Mouse (Mus musculus): Measurements from ENCODE around the gene Adamtsl2. TPM values are rescaled to one million over a fixed set of nuclear protein-coding genes. Genes with fewer than 3 reads are reported as not detected.

Gene Adamtsl2
- 3.8 and 5.0 TPM in 2 replicates for polyA plus RNA-seq (2015; fragmentation: Nextera tagmentation; extraction: Ambion mirVana)

GRCm38 (mm10) chr2:27079152-27079584, at the start of gene Adamtsl2:
TSS of gene Adamtsl2 (plus strand) at chr2:27079379.
- H3K4me2 ChIP-seq (replicated peaks), result peak within 1 kb of the TSS; percentile 29
- no peaks in the 10 kb centered on the region for H3K9me3 ChIP-seq (replicated peaks)
- ATAC-seq (ENCODE audit: insufficient number of reproducible peaks, low FRiP score, low TSS enrichment, low read depth), result peak; percentile 71; the same call in 1 of the 2 replicates
- no peaks in the 10 kb centered on the region for H3K36me3 ChIP-seq
- H3K27me3 ChIP-seq, result peaks cover 13% of the 10 kb centered on the region
- no peak within 1 kb of the TSS for H3K4me3 ChIP-seq (replicated peaks)
- H3K9ac ChIP-seq, result no peak within 1 kb of the TSS
- no peak within 1 kb of the TSS; the same call in 1 of the 2 replicates for H3K27ac ChIP-seq (replicated peaks)
- peaks cover 29% of the 10 kb centered on the region for H3K4me1 ChIP-seq
- 7% methylated on average over 10 of the region's 10 CpGs for WGBS

GRCm38 (mm10) chr2:27032361-27032760, 46.8 kb upstream of the Adamtsl2 start:
- WGBS, result 65% methylated on average over 2 of the region's 2 CpGs
- Histone ChIP-seq H3K4me2 (replicated peaks) (no peak overlapping the region), H3K27ac (replicated peaks) (no peak overlapping the region), H3K36me3 (no peaks in the 10 kb centered on the region), H3K27me3 (peaks cover 9% of the 10 kb centered on the region; the same call in 1 of the 2 replicates), H3K9ac (no peak overlapping the region), H3K4me3 (replicated peaks) (no peak overlapping the region), H3K4me1 (peaks cover 13% of the 10 kb centered on the region; the same call in 1 of the 2 replicates), H3K9me3 (replicated peaks) (no peaks in the 10 kb centered on the region)
- no peak for ATAC-seq (ENCODE audit: insufficient number of reproducible peaks, low FRiP score, low TSS enrichment, low read depth)

GRCm38 (mm10) chr2:27036003-27036402, 43.2 kb upstream of the Adamtsl2 start:
- Histone ChIP-seq H3K4me3 (replicated peaks) (no peak overlapping the region), H3K9me3 (replicated peaks) (no peaks in the 10 kb centered on the region), H3K36me3 (no peaks in the 10 kb centered on the region), H3K27me3 (0 out of 2 replicates have a peak, but pooled peaks cover 2% of the 10 kb centered on the region), H3K27ac (replicated peaks) (no peak overlapping the region), H3K4me1 (0 out of 2 replicates have a peak, but pooled peaks cover 12% of the 10 kb centered on the region), H3K4me2 (replicated peaks) (no peak overlapping the region), H3K9ac (no peak overlapping the region)
- ATAC-seq (ENCODE audit: insufficient number of reproducible peaks, low FRiP score, low TSS enrichment, low read depth), result no peak
- 57% methylated on average over 3 of the region's 3 CpGs for WGBS

GRCm38 (mm10) chr2:27037008-27037407, 42.2 kb upstream of the Adamtsl2 start:
- H3K9ac ChIP-seq, result no peak overlapping the region

GRCm38 (mm10) chr2:27038596-27038995, 40.6 kb upstream of the Adamtsl2 start:
- H3K4me1 ChIP-seq, result 0 out of 2 replicates have a peak, but pooled peaks cover 12% of the 10 kb centered on the region
- no peak overlapping the region for H3K27ac ChIP-seq (replicated peaks)
- 0% methylated on average over 3 of the region's 3 CpGs for WGBS
- no peaks in the 10 kb centered on the region for H3K36me3 ChIP-seq
- no peaks in the 10 kb centered on the region for H3K9me3 ChIP-seq (replicated peaks)
- no peak overlapping the region for H3K9ac ChIP-seq
- H3K4me2 ChIP-seq (replicated peaks), result no peak overlapping the region
- no peak overlapping the region for H3K4me3 ChIP-seq (replicated peaks)
- no peak for ATAC-seq (ENCODE audit: insufficient number of reproducible peaks, low FRiP score, low TSS enrichment, low read depth)
- H3K27me3 ChIP-seq, result 0 out of 2 replicates have a peak, but pooled peaks cover 2% of the 10 kb centered on the region

More at GRCm38 (mm10) chr2:27037008-27037407, 42.2 kb upstream of the Adamtsl2 start:
- no peak overlapping the region for H3K27ac ChIP-seq (replicated peaks)
- no peak overlapping the region for H3K4me2 ChIP-seq (replicated peaks)
- H3K4me1 ChIP-seq, result 0 out of 2 replicates have a peak, but pooled peaks cover 12% of the 10 kb centered on the region
- no peak overlapping the region for H3K4me3 ChIP-seq (replicated peaks)
- no peak; the same call in 1 of the 2 replicates for ATAC-seq (ENCODE audit: insufficient number of reproducible peaks, low FRiP score, low TSS enrichment, low read depth)
- 56% methylated on average over 4 of the region's 4 CpGs for WGBS
- H3K27me3 ChIP-seq, result 0 out of 2 replicates have a peak, but pooled peaks cover 2% of the 10 kb centered on the region
- no peaks in the 10 kb centered on the region for H3K36me3 ChIP-seq
- H3K9me3 ChIP-seq (replicated peaks), result no peaks in the 10 kb centered on the region

GRCm38 (mm10) chr2:27039286-27039685, 39.9 kb upstream of the Adamtsl2 start:
- Histone ChIP-seq H3K4me3 (replicated peaks) (no peak overlapping the region), H3K4me2 (replicated peaks) (no peak overlapping the region), H3K9ac (no peak overlapping the region), H3K9me3 (replicated peaks) (no peaks in the 10 kb centered on the region), H3K27me3 (0 out of 2 replicates have a peak, but pooled peaks cover 2% of the 10 kb centered on the region), H3K36me3 (no peaks in the 10 kb centered on the region), H3K4me1 (0 out of 2 replicates have a peak, but pooled peaks cover 12% of the 10 kb centered on the region), H3K27ac (replicated peaks) (no peak overlapping the region)
- no peak for ATAC-seq (ENCODE audit: insufficient number of reproducible peaks, low FRiP score, low TSS enrichment, low read depth)
- WGBS, result 5% methylated on average over 1 of the region's 1 CpGs

- H3K27ac ChIP-seq (replicated peaks), result no peak overlapping the region
- 62% methylated on average over 8 of the region's 8 CpGs for WGBS
- H3K4me1 ChIP-seq, result 0 out of 2 replicates have a peak, but pooled peaks cover 7% of the 10 kb centered on the region
- H3K4me3 ChIP-seq (replicated peaks), result no peak overlapping the region
- H3K27me3 ChIP-seq, result 0 out of 2 replicates have a peak, but pooled peaks cover 2% of the 10 kb centered on the region
- H3K9ac ChIP-seq, result no peak overlapping the region
- no peaks in the 10 kb centered on the region for H3K9me3 ChIP-seq (replicated peaks)
- no peaks in the 10 kb centered on the region for H3K36me3 ChIP-seq
- ATAC-seq (ENCODE audit: insufficient number of reproducible peaks, low FRiP score, low TSS enrichment, low read depth), result no peak
- no peak overlapping the region for H3K4me2 ChIP-seq (replicated peaks)
Measured at GRCm38 (mm10) chr2:27042131-27042844, 36.9 kb upstream of the Adamtsl2 start.

GRCm38 (mm10) chr2:27043461-27043860, 35.7 kb upstream of the Adamtsl2 start:
- H3K4me3 ChIP-seq (replicated peaks), result no peak overlapping the region
- H3K27me3 ChIP-seq, result 0 out of 2 replicates have a peak, but pooled peaks cover 2% of the 10 kb centered on the region
- H3K9me3 ChIP-seq (replicated peaks), result no peaks in the 10 kb centered on the region
- H3K9ac ChIP-seq, result no peak overlapping the region
- WGBS, result 21% methylated on average over 3 of the region's 3 CpGs
- peak; percentile 63; the same call in 1 of the 2 replicates for ATAC-seq (ENCODE audit: insufficient number of reproducible peaks, low FRiP score, low TSS enrichment, low read depth)
- H3K4me1 ChIP-seq, result 0 out of 2 replicates have a peak, but pooled peaks cover 7% of the 10 kb centered on the region
- H3K27ac ChIP-seq (replicated peaks), result no peak overlapping the region
- no peak overlapping the region for H3K4me2 ChIP-seq (replicated peaks)
- H3K36me3 ChIP-seq, result no peaks in the 10 kb centered on the region

GRCm38 (mm10) chr2:27044166-27044565, 35.0 kb upstream of the Adamtsl2 start:
- WGBS, result 77% methylated on average over 4 of the region's 4 CpGs
- Histone ChIP-seq H3K4me3 (replicated peaks) (no peak overlapping the region), H3K27me3 (0 out of 2 replicates have a peak, but pooled peaks cover 2% of the 10 kb centered on the region), H3K9ac (no peak overlapping the region), H3K9me3 (replicated peaks) (no peaks in the 10 kb centered on the region), H3K27ac (replicated peaks) (no peak overlapping the region), H3K4me1 (0 out of 2 replicates have a peak, but pooled peaks cover 3% of the 10 kb centered on the region), H3K4me2 (replicated peaks) (no peak overlapping the region), H3K36me3 (no peaks in the 10 kb centered on the region)
- ATAC-seq (ENCODE audit: insufficient number of reproducible peaks, low FRiP score, low TSS enrichment, low read depth), result no peak

GRCm38 (mm10) chr2:27044641-27045040, 34.5 kb upstream of the Adamtsl2 start:
- Histone ChIP-seq H3K9me3 (replicated peaks) (no peaks in the 10 kb centered on the region), H3K27ac (replicated peaks) (no peak overlapping the region), H3K4me3 (replicated peaks) (no peak overlapping the region), H3K9ac (no peak overlapping the region), H3K27me3 (0 out of 2 replicates have a peak, but pooled peaks cover 2% of the 10 kb centered on the region), H3K4me2 (replicated peaks) (no peak overlapping the region), H3K36me3 (no peaks in the 10 kb centered on the region), H3K4me1 (no peaks in the 10 kb centered on the region)
- 74% methylated on average over 3 of the region's 3 CpGs for WGBS
- no peak for ATAC-seq (ENCODE audit: insufficient number of reproducible peaks, low FRiP score, low TSS enrichment, low read depth)

- H3K27me3 ChIP-seq, result no peaks in the 10 kb centered on the region
- no peaks in the 10 kb centered on the region for H3K9me3 ChIP-seq (replicated peaks)
- H3K36me3 ChIP-seq, result no peaks in the 10 kb centered on the region
- H3K4me1 ChIP-seq, result no peaks in the 10 kb centered on the region
- no peak for ATAC-seq (ENCODE audit: insufficient number of reproducible peaks, low FRiP score, low TSS enrichment, low read depth)
- H3K9ac ChIP-seq, result no peak overlapping the region
- H3K27ac ChIP-seq (replicated peaks), result no peak overlapping the region
- WGBS, result 66% methylated on average over 8 of the region's 8 CpGs
- no peak overlapping the region for H3K4me2 ChIP-seq (replicated peaks)
- H3K4me3 ChIP-seq (replicated peaks), result no peak overlapping the region
Measured at GRCm38 (mm10) chr2:27045979-27046770, 33.0 kb upstream of the Adamtsl2 start.
